Mouse (Mus musculus): Measurements from ENCODE around the gene Ccl19.
"Not testable (repeated sequence)": the region's sequence is repeated elsewhere in the genome, so short reads cannot be mapped to it uniquely, and the experiment has no call there.

Ccl19 gene

DNA sequence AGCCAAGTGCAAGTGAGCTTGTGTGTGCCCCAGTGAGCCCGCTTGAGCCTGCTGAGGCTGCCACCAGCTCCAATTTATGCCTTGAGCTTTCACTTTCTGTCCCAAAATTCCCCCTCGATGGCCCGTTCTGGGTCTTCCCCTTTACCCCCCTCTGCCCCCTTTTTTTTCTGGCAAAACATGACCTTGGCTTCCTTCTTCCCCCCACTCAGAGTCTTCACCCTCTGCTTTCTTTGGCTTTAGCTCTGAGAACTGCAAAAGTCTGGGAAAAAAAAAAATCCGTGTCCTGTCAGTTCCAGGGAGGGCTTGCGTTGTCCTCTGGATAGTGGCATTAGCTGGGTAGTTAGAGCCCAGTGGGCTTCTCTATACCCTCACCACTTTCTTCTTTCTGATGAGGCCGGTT, at the start of gene Ccl19:
Gene Ccl19 (minus strand): TSS at position 101 of the 400 bp plus-strand sequence.
- DNase-seq: not testable (repeated sequence)

DNA sequence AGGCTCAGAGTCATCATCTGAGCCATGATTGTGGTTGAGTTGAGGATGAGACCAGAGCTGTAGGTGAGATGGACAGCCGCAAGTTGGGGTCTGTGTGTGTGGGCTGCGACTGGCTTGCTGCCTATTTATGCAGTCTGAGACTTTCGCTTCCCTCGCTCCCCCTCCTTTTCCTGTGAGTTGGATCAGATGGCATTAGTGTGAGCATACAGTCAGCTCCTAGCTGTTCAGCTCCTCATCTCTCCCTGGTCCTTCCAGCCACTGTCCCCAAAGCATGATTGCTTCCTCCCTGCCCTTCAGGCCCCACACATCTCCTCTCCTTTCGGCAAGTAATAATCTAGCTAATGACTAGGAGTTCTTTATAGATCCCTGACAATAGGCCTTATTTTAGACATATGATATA, 17.5 kb upstream of the Ccl19 start, which contains the start of gene Ccl21a:
Gene Ccl21a (minus strand): TSS at position 101 of the 400 bp plus-strand sequence.
- DNase-seq: not testable (repeated sequence)

- not testable (repeated sequence) for DNase-seq
Measured at GRCm38 (mm10) chr4:42735245-42735644, 21.1 kb downstream of the Ccl19 start, which contains the start of gene 4930578G10Rik. 4930578G10Rik (plus strand) TSS chr4:42735545.

All from lung, postnatal 36 days (tissue).